Mouse (Mus musculus): ENCODE results near the gene Acly. TPM values are rescaled to one million over a fixed set of nuclear protein-coding genes. Genes with fewer than 3 reads are reported as not detected.

Acly gene
- polyA plus RNA-seq, 1 experiment = 94.6 TPM

DNA sequence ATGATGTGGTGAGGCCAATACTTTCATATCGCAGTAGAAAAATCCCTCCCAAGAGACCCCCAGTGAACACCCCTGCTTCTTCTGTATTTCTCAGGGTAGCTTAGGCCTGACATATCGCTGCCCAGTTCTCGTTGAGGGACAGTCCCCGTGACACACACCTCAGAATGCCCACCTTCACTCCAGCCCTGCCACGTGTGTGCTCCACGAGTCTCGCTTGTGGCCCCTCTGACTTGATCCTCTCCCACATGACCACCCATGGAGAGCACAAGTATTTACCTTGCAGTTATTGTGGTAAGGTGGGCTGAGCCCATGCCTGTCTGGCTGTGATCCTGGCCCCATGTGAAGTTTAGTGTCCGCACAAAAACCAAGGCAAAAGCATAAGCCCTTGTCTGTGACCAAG lies 40.9 kb upstream of the Acly start:
- no peak overlapping the region for H3K27ac ChIP-seq (ENCODE audit: insufficient read depth, low read length)
- no peak for TF ChIP-seq CTCF (IDR thresholded peaks at IDR 0.05; ENCODE audit: extremely low read depth, insufficient read depth, low read length)
- TF ChIP-seq POLR2A (IDR thresholded peaks at IDR 0.05; ENCODE audit: extremely low read depth, insufficient read depth, low read length) = no peak
- H3K4me3 ChIP-seq (ENCODE audit: insufficient read depth, low read length) = no peak overlapping the region
- H3K4me1 ChIP-seq (ENCODE audit: control insufficient read depth, insufficient read depth, low read length) = no peaks in the 10 kb centered on the region

- no peak overlapping the region for H3K27ac ChIP-seq (ENCODE audit: insufficient read depth, low read length)
- no peak overlapping the region for H3K4me3 ChIP-seq (ENCODE audit: insufficient read depth, low read length)
- H3K4me1 ChIP-seq (ENCODE audit: control insufficient read depth, insufficient read depth, low read length) = no peaks in the 10 kb centered on the region
- TF ChIP-seq POLR2A (IDR thresholded peaks at IDR 0.05; ENCODE audit: extremely low read depth, insufficient read depth, low read length) = no peak
- TF ChIP-seq CTCF (IDR thresholded peaks at IDR 0.05; ENCODE audit: extremely low read depth, insufficient read depth, low read length) = no peak
Measured at GRCm38 (mm10) chr11:100567815-100568245, 40.0 kb upstream of the Acly start.

DNA sequence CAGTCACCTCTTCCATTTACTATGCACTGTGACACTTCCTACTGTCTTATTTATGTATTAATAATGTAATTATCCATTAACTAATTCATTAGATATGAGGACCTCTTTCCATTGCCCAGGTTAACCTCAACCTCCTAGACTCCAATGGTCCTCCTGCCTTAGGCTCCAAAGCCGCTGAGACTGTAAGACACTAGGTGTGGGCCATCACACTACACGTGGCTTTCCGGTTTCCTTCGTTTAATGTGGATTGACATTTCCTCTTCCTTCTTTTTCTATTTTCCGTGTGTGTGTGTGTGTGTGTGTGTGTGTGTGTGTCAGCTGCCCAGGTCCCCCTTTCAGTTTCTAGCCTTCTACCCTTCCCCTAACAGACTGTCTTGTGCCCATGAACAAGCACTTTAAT lies 39.4 kb upstream of the Acly start:
- H3K27ac ChIP-seq (ENCODE audit: insufficient read depth, low read length) = no peak overlapping the region
- TF ChIP-seq POLR2A (IDR thresholded peaks at IDR 0.05; ENCODE audit: extremely low read depth, insufficient read depth, low read length) (no peak), CTCF (IDR thresholded peaks at IDR 0.05; ENCODE audit: extremely low read depth, insufficient read depth, low read length) (no peak)
- no peak overlapping the region for H3K4me3 ChIP-seq (ENCODE audit: insufficient read depth, low read length)
- H3K4me1 ChIP-seq (ENCODE audit: control insufficient read depth, insufficient read depth, low read length) = no peaks in the 10 kb centered on the region

DNA sequence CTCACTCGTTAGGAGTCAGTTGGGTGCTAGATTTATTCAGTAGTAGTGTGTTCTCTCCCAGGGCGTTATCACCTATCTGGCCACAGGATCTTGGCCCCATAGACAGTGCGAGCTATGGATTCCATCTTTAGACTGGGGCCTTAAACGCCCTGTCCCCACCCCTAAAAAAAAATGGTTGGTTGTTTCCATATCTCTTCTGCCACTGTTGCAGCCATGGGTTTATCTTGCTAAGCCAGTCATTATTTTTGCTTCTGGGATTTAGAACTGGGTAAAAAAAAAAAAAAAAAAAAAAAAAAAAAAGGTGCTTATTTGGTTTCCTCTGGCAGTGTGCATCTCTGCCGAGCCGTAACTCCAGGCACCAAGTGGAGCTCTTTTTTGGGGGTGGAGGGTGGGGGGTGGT lies 36.9 kb upstream of the Acly start:
- no peak overlapping the region for H3K27ac ChIP-seq (ENCODE audit: insufficient read depth, low read length)
- TF ChIP-seq POLR2A (IDR thresholded peaks at IDR 0.05; ENCODE audit: extremely low read depth, insufficient read depth, low read length) = no peak
- no peak for TF ChIP-seq CTCF (IDR thresholded peaks at IDR 0.05; ENCODE audit: extremely low read depth, insufficient read depth, low read length)
- H3K4me3 ChIP-seq (ENCODE audit: insufficient read depth, low read length) = no peak overlapping the region
- no peaks in the 10 kb centered on the region for H3K4me1 ChIP-seq (ENCODE audit: control insufficient read depth, insufficient read depth, low read length)

DNA sequence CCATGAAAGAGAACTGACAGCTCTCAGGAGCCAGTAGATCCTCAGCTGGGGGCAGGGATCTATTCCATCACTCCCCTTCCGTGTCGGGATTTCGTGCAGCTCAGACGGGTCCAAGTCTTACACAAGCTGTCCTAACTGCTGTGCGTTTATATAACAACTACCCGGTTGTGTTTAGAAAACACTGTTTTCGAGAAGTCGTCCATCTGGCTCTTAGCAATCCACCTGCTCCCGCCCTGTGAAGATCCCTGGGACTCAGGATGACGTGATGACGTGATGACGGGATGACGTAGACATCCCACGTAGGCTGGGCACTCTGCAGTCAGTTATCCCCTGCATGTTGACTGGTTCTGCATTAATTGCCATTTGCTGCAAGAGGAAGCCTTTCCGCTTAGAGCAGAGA lies 36.5 kb upstream of the Acly start:
- H3K27ac ChIP-seq (ENCODE audit: insufficient read depth, low read length) = no peak overlapping the region
- TF ChIP-seq POLR2A (IDR thresholded peaks at IDR 0.05; ENCODE audit: extremely low read depth, insufficient read depth, low read length) = peak; percentile 83; the same call in 1 of the 2 replicates
- TF ChIP-seq CTCF (IDR thresholded peaks at IDR 0.05; ENCODE audit: extremely low read depth, insufficient read depth, low read length) = no peak

DNA sequence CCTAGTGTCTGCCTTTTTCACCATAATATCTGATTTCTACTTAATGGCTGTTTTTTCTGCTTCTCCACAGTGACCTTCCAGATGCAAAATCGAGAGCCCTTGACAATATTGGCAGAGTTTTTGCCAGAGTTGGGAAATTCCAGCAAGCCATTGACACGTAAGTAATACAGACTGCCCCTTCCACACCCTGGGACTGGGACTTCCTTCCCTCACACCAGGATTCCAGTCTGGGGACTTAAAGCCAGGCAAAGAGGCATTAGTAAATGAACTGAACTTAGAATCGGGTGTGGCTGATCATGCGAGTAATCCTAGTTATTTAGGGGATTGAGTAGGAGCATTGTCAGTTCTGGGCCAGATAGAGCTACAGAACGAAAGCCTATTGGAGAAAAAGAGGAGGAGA lies 33.9 kb upstream of the Acly start:
- no peak overlapping the region for H3K27ac ChIP-seq (ENCODE audit: insufficient read depth, low read length)
- H3K4me1 ChIP-seq (ENCODE audit: control insufficient read depth, insufficient read depth, low read length) = no peaks in the 10 kb centered on the region
- no peak for TF ChIP-seq POLR2A (IDR thresholded peaks at IDR 0.05; ENCODE audit: extremely low read depth, insufficient read depth, low read length)
- TF ChIP-seq CTCF (IDR thresholded peaks at IDR 0.05; ENCODE audit: extremely low read depth, insufficient read depth, low read length) = no peak
- H3K4me3 ChIP-seq (ENCODE audit: insufficient read depth, low read length) = no peak overlapping the region

More for the DNA sequence above, 36.5 kb upstream of the Acly start:
- Histone ChIP-seq H3K4me1 (ENCODE audit: control insufficient read depth, insufficient read depth, low read length) (no peaks in the 10 kb centered on the region), H3K4me3 (ENCODE audit: insufficient read depth, low read length) (no peak overlapping the region)

- Histone ChIP-seq H3K4me3 (ENCODE audit: insufficient read depth, low read length) (no peak overlapping the region), H3K27ac (ENCODE audit: insufficient read depth, low read length) (no peak overlapping the region), H3K4me1 (ENCODE audit: control insufficient read depth, insufficient read depth, low read length) (no peaks in the 10 kb centered on the region)
- TF ChIP-seq POLR2A (IDR thresholded peaks at IDR 0.05; ENCODE audit: extremely low read depth, insufficient read depth, low read length) (no peak), CTCF (IDR thresholded peaks at IDR 0.05; ENCODE audit: extremely low read depth, insufficient read depth, low read length) (no peak)
Measured at GRCm38 (mm10) chr11:100559476-100559875, 31.7 kb upstream of the Acly start.

- no peak overlapping the region for H3K27ac ChIP-seq (ENCODE audit: insufficient read depth, low read length)
- H3K4me1 ChIP-seq (ENCODE audit: control insufficient read depth, insufficient read depth, low read length) = no peaks in the 10 kb centered on the region
- TF ChIP-seq POLR2A (IDR thresholded peaks at IDR 0.05; ENCODE audit: extremely low read depth, insufficient read depth, low read length) (no peak), CTCF (IDR thresholded peaks at IDR 0.05; ENCODE audit: extremely low read depth, insufficient read depth, low read length) (no peak)
- no peak overlapping the region for H3K4me3 ChIP-seq (ENCODE audit: insufficient read depth, low read length)
Measured at GRCm38 (mm10) chr11:100557563-100557962, 29.8 kb upstream of the Acly start.

GRCm38 (mm10) chr11:100555583-100555982 lies 27.8 kb upstream of the Acly start:
- TF ChIP-seq POLR2A (IDR thresholded peaks at IDR 0.05; ENCODE audit: extremely low read depth, insufficient read depth, low read length) (no peak), CTCF (IDR thresholded peaks at IDR 0.05; ENCODE audit: extremely low read depth, insufficient read depth, low read length) (peak; percentile 69)
- Histone ChIP-seq H3K4me3 (ENCODE audit: insufficient read depth, low read length) (no peak overlapping the region), H3K4me1 (ENCODE audit: control insufficient read depth, insufficient read depth, low read length) (no peaks in the 10 kb centered on the region), H3K27ac (ENCODE audit: insufficient read depth, low read length) (no peak overlapping the region)

GRCm38 (mm10) chr11:100552842-100553241 lies 25.0 kb upstream of the Acly start:
- H3K27ac ChIP-seq (ENCODE audit: insufficient read depth, low read length) = no peak overlapping the region
- TF ChIP-seq POLR2A (IDR thresholded peaks at IDR 0.05; ENCODE audit: extremely low read depth, insufficient read depth, low read length) (no peak), CTCF (IDR thresholded peaks at IDR 0.05; ENCODE audit: extremely low read depth, insufficient read depth, low read length) (no peak)
- H3K4me3 ChIP-seq (ENCODE audit: insufficient read depth, low read length) = no peak overlapping the region
- H3K4me1 ChIP-seq (ENCODE audit: control insufficient read depth, insufficient read depth, low read length) = no peaks in the 10 kb centered on the region
